Mouse (Mus musculus) gastrocnemius, postnatal 14 days (tissue): ENCODE data around the gene B130006D01Rik. TPM values are rescaled to one million over a fixed set of nuclear protein-coding genes. Genes with fewer than 3 reads are reported as not detected.

Experiments
- DNase-seq: peaks from one replicate; pipeline ENCODE4 v3.0.0; 2021; ENCODE audit warnings: mixed read lengths
- intact Hi-C: fragments of 180-260 bp; cut with DNase I; formaldehyde crosslinking; loops from one replicate; pipeline ENCODE4 v1.15.1; 2025; ENCODE audit warnings: low total_unique reads
- total RNA-seq, 2 experiments: library from RNA; stranded (reverse); gene quantifications; 2 replicates each; pipeline ENCODE4 v1.2.3; 2021

Gene B130006D01Rik
- total RNA-seq, 2 experiments from 2014 or later, result 0.24 to 0.25 TPM

- intact Hi-C loops, result no loop called here
- no peak for DNase-seq
These were observed 41.4 kb downstream of the B130006D01Rik start for GRCm38 (mm10) chr11:95764806-95765205.

GRCm38 (mm10) chr11:95765334-95765733 is 41.9 kb downstream of the B130006D01Rik start:
- intact Hi-C loops, result no loop called here
- DNase-seq, result no peak

GRCm38 (mm10) chr11:95768244-95768643 is 44.9 kb downstream of the B130006D01Rik start:
- intact Hi-C loops, result no loop called here
- DNase-seq, result no peak

- intact Hi-C loops, result no loop called here
- no peak for DNase-seq
These were observed 45.8 kb downstream of the B130006D01Rik start for GRCm38 (mm10) chr11:95769208-95769607.

- no peak for DNase-seq
- intact Hi-C loops, result loop anchor here (5.0 kb wide), 1 partner anchor 56 kb away; no protein-coding TSS in a partner anchor
These were observed 47.5 kb downstream of the B130006D01Rik start for GRCm38 (mm10) chr11:95770720-95771364.

GRCm38 (mm10) chr11:95771665-95772064 is 48.3 kb downstream of the B130006D01Rik start:
- intact Hi-C loops, result loop anchor here (5.0 kb wide), 1 partner anchor 56 kb away; no protein-coding TSS in a partner anchor

GRCm38 (mm10) chr11:95773264-95773663 is 49.9 kb downstream of the B130006D01Rik start:
- intact Hi-C loops, result loop anchor here (5.0 kb wide), 1 partner anchor 54 kb away; no protein-coding TSS in a partner anchor
- DNase-seq, result no peak

More at GRCm38 (mm10) chr11:95771665-95772064, 48.3 kb downstream of the B130006D01Rik start:
- no peak for DNase-seq

Other genes starting within 250 kb of the B130006D01Rik start
- gene Nxph3, start 209.0 kb upstream of the B130006D01Rik start, total RNA-seq, result 1 to 10 TPM in 1 of 2 experiments, under 1 TPM in 1; 0.70 to 1.2 TPM
- gene Ngfr, start 135.9 kb upstream of the B130006D01Rik start, total RNA-seq, result 1 to 10 TPM; 1.5 to 4.3 TPM
- 100 to 1,000 TPM; 149 to 153 TPM for gene Phb, start 56.6 kb upstream of the B130006D01Rik start, total RNA-seq
- 10 to 100 TPM; 42.0 to 43.1 TPM for gene Zfp652, start 10.9 kb upstream of the B130006D01Rik start, total RNA-seq
- 100 to 1,000 TPM; 148 to 155 TPM for gene Phospho1, start 100.9 kb downstream of the B130006D01Rik start, total RNA-seq
- 1 to 10 TPM; 7.1 to 8.1 TPM for gene Gngt2, start 113.6 kb downstream of the B130006D01Rik start, total RNA-seq
- 1 to 10 TPM; 3.3 to 4.9 TPM for gene Abi3, start 118.9 kb downstream of the B130006D01Rik start, total RNA-seq
- gene B4galnt2, start 191.3 kb downstream of the B130006D01Rik start, total RNA-seq, result not detected